Mouse (Mus musculus) limb, embryonic 12.5 days (tissue): Measurements from ENCODE around the gene Rgs6. TPM values are rescaled to one million over a fixed set of nuclear protein-coding genes. Genes with fewer than 3 reads are reported as not detected.

Source experiments
- ATAC-seq: fragments of 200-750 bp; cut with Nextera tagmentation; 2 replicates; pipeline ENCODE4 v1.8.0; 2017; ENCODE audit warnings: low read depth, moderate TSS enrichment; ENCODE audit not compliant: insufficient number of reproducible peaks, insufficient read depth, low FRiP score, low TSS enrichment
- H3K27ac ChIP-seq: fragments of 300-500 bp; sonication (generic); 2 replicates; pipeline ENCODE4 v1.5.1; 2016; ENCODE audit warnings: mild to moderate bottlenecking, moderate library complexity
- H3K27me3 ChIP-seq: fragments of 300-500 bp; sonication (generic); 2 replicates; pipeline ENCODE4 v1.6.1; 2016; ENCODE audit warnings: mild to moderate bottlenecking, moderate library complexity
- H3K36me3 ChIP-seq: fragments of 300-500 bp; sonication (generic); 2 replicates; pipeline ENCODE4 v1.6.1; 2016; ENCODE audit warnings: mild to moderate bottlenecking, moderate library complexity
- H3K4me1 ChIP-seq: fragments of 300-500 bp; sonication (generic); replicated peaks from 2 replicates; pipeline ENCODE4 v1.6.1; 2016
- H3K4me2 ChIP-seq: fragments of 300-500 bp; sonication (generic); 2 replicates; pipeline ENCODE4 v1.6.1; 2016; ENCODE audit warnings: mild to moderate bottlenecking, moderate library complexity
- H3K4me3 ChIP-seq: fragments of 300-500 bp; sonication (generic); replicated peaks from 2 replicates; pipeline ENCODE4 v1.5.1; 2016; ENCODE audit warnings: mild to moderate bottlenecking
- H3K9ac ChIP-seq: fragments of 300-500 bp; sonication (generic); replicated peaks from 2 replicates; pipeline ENCODE4 v1.6.1; 2016; ENCODE audit warnings: mild to moderate bottlenecking, moderate library complexity
- H3K9me3 ChIP-seq: fragments of 300-500 bp; sonication (generic); 2 replicates; pipeline ENCODE4 v1.6.1; 2016; ENCODE audit warnings: mild to moderate bottlenecking, moderate library complexity
- WGBS: fragments of 180-500 bp; shearing (Covaris S2); methylation state at CpG from one replicate; pipeline ENCODE4 v1.1.7; 2016; 5-methylcytosine and 5-hydroxymethylcytosine counted together
- polyA plus RNA-seq: library from polyadenylated mRNA; unstranded; fragments of >200 nt; fragmentation: Nextera tagmentation; extraction: Ambion mirVana; gene quantifications from 2 replicates; pipeline ENCODE4 v1.2.1, GENCODE M21; 2016

The Rgs6 gene
- polyA plus RNA-seq, 1 experiment from 2014 or later, result 0.56 TPM

- Histone ChIP-seq H3K9ac (no peak overlapping the region), H3K4me3 (no peak overlapping the region), H3K27me3 (no peaks in the 10 kb centered on the region), H3K27ac (no peak overlapping the region), H3K9me3 (no peaks in the 10 kb centered on the region), H3K4me2 (no peak overlapping the region), H3K36me3 (no peaks in the 10 kb centered on the region), H3K4me1 (no peaks in the 10 kb centered on the region)
- 67% methylated on average over 5 of the region's 5 CpGs for WGBS
- no peak for ATAC-seq
These were observed 61.9 kb downstream of the Rgs6 start for GRCm38 (mm10) chr12:82649991-82650390.

- no peak for ATAC-seq
- Histone ChIP-seq H3K9ac (no peak overlapping the region), H3K9me3 (no peaks in the 10 kb centered on the region), H3K4me1 (no peaks in the 10 kb centered on the region), H3K4me2 (no peak overlapping the region), H3K27me3 (no peaks in the 10 kb centered on the region), H3K27ac (no peak overlapping the region), H3K4me3 (no peak overlapping the region), H3K36me3 (no peaks in the 10 kb centered on the region)
- 81% methylated on average over 7 of the region's 7 CpGs for WGBS
These were observed 76.5 kb downstream of the Rgs6 start for GRCm38 (mm10) chr12:82664598-82664997.

- Histone ChIP-seq H3K36me3 (no peaks in the 10 kb centered on the region), H3K27me3 (no peaks in the 10 kb centered on the region), H3K9ac (no peak overlapping the region), H3K4me2 (no peak overlapping the region), H3K27ac (no peak overlapping the region), H3K4me3 (no peak overlapping the region), H3K9me3 (no peaks in the 10 kb centered on the region), H3K4me1 (no peaks in the 10 kb centered on the region)
- 87% methylated on average over 3 of the region's 3 CpGs for WGBS
- ATAC-seq, result no peak
These were observed 79.3 kb downstream of the Rgs6 start for GRCm38 (mm10) chr12:82667441-82667840.

DNA sequence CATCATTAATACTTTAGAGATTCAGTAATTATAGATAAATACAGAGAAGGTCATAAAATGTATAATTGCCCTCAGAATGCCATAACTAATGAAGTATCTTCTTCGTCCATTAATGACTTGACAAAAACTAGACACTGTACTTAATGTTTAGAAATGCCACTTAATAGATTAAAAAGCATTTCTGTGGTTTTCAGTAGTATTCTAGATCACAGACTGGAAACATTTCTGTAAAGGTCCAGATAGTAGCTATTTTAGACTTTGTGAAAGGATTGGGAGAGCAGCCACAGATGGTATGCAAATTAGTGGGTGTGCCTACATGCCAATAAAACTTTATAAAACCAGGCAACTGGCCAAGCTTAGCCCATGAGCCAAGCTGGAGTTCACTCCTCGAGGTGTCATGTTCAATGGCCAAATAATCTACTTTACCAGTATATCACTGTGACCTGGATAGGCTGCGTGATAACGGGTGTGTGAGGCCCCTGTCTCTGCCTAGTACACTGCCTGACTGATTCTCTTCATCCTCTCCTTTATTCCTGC lies 82.2 kb downstream of the Rgs6 start:
- WGBS, result 61% methylated on average over 4 of the region's 4 CpGs
- ATAC-seq, result no peak

DNA sequence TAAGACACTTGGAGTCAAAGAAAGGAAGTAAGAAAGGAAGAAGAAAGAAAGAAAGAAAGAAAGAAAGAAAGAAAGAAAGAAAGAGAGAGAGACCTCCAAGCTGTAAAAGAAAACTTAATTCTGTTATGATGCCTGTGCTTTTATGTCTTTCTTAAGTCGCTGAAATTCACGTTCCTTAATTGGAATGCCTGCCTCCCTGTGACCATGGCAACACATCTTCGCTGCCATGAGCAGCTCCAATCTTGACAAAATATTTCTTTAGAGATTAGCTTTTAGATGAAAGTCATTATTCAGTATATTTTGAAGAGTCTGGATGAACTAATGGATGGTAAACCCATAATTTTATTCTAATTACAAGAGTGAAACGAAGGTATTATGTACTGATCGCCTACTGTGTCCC lies 83.5 kb downstream of the Rgs6 start:
- WGBS, result 91% methylated on average over 5 of the region's 5 CpGs
- Histone ChIP-seq H3K9ac (no peak overlapping the region), H3K9me3 (no peaks in the 10 kb centered on the region), H3K36me3 (no peaks in the 10 kb centered on the region), H3K4me1 (peaks cover 17% of the 10 kb centered on the region), H3K4me3 (no peak overlapping the region), H3K27ac (no peak overlapping the region), H3K27me3 (no peaks in the 10 kb centered on the region), H3K4me2 (no peak overlapping the region)
- ATAC-seq, result no peak

More for the DNA sequence above, 82.2 kb downstream of the Rgs6 start:
- Histone ChIP-seq H3K36me3 (no peaks in the 10 kb centered on the region), H3K4me3 (no peak overlapping the region), H3K4me2 (no peak overlapping the region), H3K4me1 (peaks cover 10% of the 10 kb centered on the region), H3K27ac (no peak overlapping the region), H3K27me3 (no peaks in the 10 kb centered on the region), H3K9ac (no peak overlapping the region), H3K9me3 (no peaks in the 10 kb centered on the region)

GRCm38 (mm10) chr12:82675137-82675536 lies 87.0 kb downstream of the Rgs6 start:
- WGBS, result 52% methylated on average over 4 of the region's 4 CpGs
- Histone ChIP-seq H3K27ac (no peak overlapping the region), H3K27me3 (no peaks in the 10 kb centered on the region), H3K9me3 (no peaks in the 10 kb centered on the region), H3K36me3 (no peaks in the 10 kb centered on the region), H3K4me2 (no peak overlapping the region), H3K4me1 (peaks cover 17% of the 10 kb centered on the region), H3K9ac (no peak overlapping the region), H3K4me3 (no peak overlapping the region)
- ATAC-seq, result no peak

- H3K4me3 ChIP-seq, result no peak overlapping the region
- H3K9ac ChIP-seq, result no peak overlapping the region
- H3K4me2 ChIP-seq, result no peak overlapping the region
- H3K36me3 ChIP-seq, result no peaks in the 10 kb centered on the region
- no peaks in the 10 kb centered on the region for H3K4me1 ChIP-seq
- no peaks in the 10 kb centered on the region for H3K27me3 ChIP-seq
- no peaks in the 10 kb centered on the region for H3K9me3 ChIP-seq
- no peak for ATAC-seq
- WGBS, result 96% methylated on average over 2 of the region's 2 CpGs
- H3K27ac ChIP-seq, result no peak overlapping the region
These were observed 98.9 kb downstream of the Rgs6 start for GRCm38 (mm10) chr12:82687015-82687414.

DNA sequence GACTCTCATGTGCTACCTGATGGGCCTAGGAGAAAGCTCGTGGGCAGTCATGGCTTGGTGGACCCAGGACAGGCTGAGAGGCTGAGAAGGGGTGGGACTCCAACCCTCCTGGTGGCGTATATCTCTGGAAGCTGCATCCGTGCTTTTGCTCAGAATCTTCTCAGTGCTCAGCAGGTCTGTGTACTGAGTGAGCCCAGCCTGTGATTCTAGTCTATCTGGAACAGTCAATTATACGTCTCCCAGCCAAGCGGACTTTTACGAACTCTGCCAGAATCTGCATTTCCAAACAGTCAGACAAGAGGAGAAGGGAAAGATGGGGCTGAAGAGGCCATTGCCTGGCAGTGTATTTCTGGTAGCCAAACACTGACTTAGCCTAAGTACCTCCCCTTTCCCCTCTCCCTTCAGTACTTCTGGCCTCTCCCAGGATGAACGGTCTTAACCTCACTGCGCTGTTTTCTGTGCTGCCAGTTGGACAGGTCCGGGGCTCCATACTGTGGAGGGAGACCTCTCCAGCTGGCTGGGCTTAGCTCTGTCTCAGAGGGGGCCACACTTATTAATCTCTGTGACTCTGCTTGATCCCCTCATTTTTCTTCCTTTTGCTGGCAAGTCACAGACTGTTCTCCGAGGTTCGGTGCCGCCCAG lies 110.9 kb downstream of the Rgs6 start:
- Histone ChIP-seq H3K9me3 (no peaks in the 10 kb centered on the region), H3K27ac (no peak overlapping the region), H3K9ac (no peak overlapping the region), H3K27me3 (no peaks in the 10 kb centered on the region), H3K4me2 (no peak overlapping the region), H3K36me3 (no peaks in the 10 kb centered on the region), H3K4me3 (no peak overlapping the region), H3K4me1 (peaks cover 11% of the 10 kb centered on the region)
- 63% methylated on average over 12 of the region's 12 CpGs for WGBS
- no peak for ATAC-seq

GRCm38 (mm10) chr12:82699528-82699905 lies 111.4 kb downstream of the Rgs6 start:
- H3K27ac ChIP-seq, result no peak overlapping the region
- H3K4me2 ChIP-seq, result no peak overlapping the region
- no peak for ATAC-seq
- H3K9ac ChIP-seq, result no peak overlapping the region
- H3K9me3 ChIP-seq, result no peaks in the 10 kb centered on the region
- H3K4me3 ChIP-seq, result no peak overlapping the region
- WGBS, result 58% methylated on average over 3 of the region's 3 CpGs
- H3K36me3 ChIP-seq, result no peaks in the 10 kb centered on the region
- no peaks in the 10 kb centered on the region for H3K27me3 ChIP-seq
- H3K4me1 ChIP-seq, result peaks cover 11% of the 10 kb centered on the region

GRCm38 (mm10) chr12:82700241-82700640 lies 112.1 kb downstream of the Rgs6 start:
- H3K36me3 ChIP-seq, result no peaks in the 10 kb centered on the region
- H3K4me3 ChIP-seq, result no peak overlapping the region
- ATAC-seq, result no peak
- peaks cover 11% of the 10 kb centered on the region for H3K4me1 ChIP-seq
- 36% methylated on average over 10 of the region's 10 CpGs for WGBS
- H3K9me3 ChIP-seq, result no peaks in the 10 kb centered on the region
- no peak overlapping the region for H3K9ac ChIP-seq
- no peaks in the 10 kb centered on the region for H3K27me3 ChIP-seq
- no peak overlapping the region for H3K4me2 ChIP-seq
- no peak overlapping the region for H3K27ac ChIP-seq

DNA sequence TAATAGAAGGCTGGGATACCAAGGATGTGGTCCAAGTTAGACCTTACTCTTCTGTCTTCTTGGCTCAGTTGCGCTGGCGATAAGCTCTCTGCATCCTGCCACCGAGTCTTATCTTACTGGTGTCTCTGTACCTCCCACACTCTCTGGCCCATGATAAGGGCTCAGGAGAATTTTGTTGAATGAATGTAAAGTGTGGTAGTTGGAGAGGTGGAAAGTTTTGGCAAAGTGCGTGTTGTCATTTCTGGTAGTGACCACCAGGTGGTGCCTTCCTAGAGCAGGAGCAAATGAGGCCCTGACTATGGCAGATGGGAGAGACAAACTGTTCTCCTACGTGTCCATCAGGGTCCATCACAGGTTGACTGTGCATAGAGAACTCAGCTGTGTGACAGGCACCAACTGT lies 112.7 kb downstream of the Rgs6 start:
- ATAC-seq, result no peak
- WGBS, result 54% methylated on average over 5 of the region's 5 CpGs
- no peak overlapping the region for H3K4me3 ChIP-seq

GRCm38 (mm10) chr12:82701359-82701758 lies 113.3 kb downstream of the Rgs6 start:
- H3K4me3 ChIP-seq, result no peak overlapping the region
- WGBS, result 81% methylated on average over 7 of the region's 7 CpGs
- H3K27ac ChIP-seq, result no peak overlapping the region
- H3K9me3 ChIP-seq, result no peaks in the 10 kb centered on the region
- ATAC-seq, result no peak
- no peaks in the 10 kb centered on the region for H3K36me3 ChIP-seq
- H3K9ac ChIP-seq, result no peak overlapping the region
- H3K4me1 ChIP-seq, result peaks cover 11% of the 10 kb centered on the region
- H3K4me2 ChIP-seq, result no peak overlapping the region
- H3K27me3 ChIP-seq, result no peaks in the 10 kb centered on the region

More for the DNA sequence above, 112.7 kb downstream of the Rgs6 start:
- H3K27me3 ChIP-seq, result no peaks in the 10 kb centered on the region
- peaks cover 11% of the 10 kb centered on the region for H3K4me1 ChIP-seq
- no peak overlapping the region for H3K9ac ChIP-seq
- H3K9me3 ChIP-seq, result no peaks in the 10 kb centered on the region
- H3K36me3 ChIP-seq, result no peaks in the 10 kb centered on the region
- H3K27ac ChIP-seq, result no peak overlapping the region
- H3K4me2 ChIP-seq, result no peak overlapping the region
